Mouse (Mus musculus): ENCODE measurements around the gene Notum.
A peak's percentile ranks its signal among the peaks of the same experiment; 100 is the strongest.

The Notum gene

GRCm38 (mm10) chr11:120632559-120633519 is 28.1 kb downstream of the Notum start:
- DNase-seq = peak; percentile 84 to 86

GRCm38 (mm10) chr11:120631726-120632448 is 29.1 kb downstream of the Notum start:
- DNase-seq = no peak

- DNase-seq = no peak
Observed at GRCm38 (mm10) chr11:120630881-120631725, 29.9 kb downstream of the Notum start.

GRCm38 (mm10) chr11:120630401-120630871 is 30.5 kb downstream of the Notum start:
- DNase-seq = peak; percentile 69 to 82

GRCm38 (mm10) chr11:120629911-120630310 is 31.1 kb downstream of the Notum start:
- peak; percentile 45 to 48 for DNase-seq

GRCm38 (mm10) chr11:120629341-120629730 is 31.6 kb downstream of the Notum start:
- DNase-seq = peak; percentile 56 to 61

DNA sequence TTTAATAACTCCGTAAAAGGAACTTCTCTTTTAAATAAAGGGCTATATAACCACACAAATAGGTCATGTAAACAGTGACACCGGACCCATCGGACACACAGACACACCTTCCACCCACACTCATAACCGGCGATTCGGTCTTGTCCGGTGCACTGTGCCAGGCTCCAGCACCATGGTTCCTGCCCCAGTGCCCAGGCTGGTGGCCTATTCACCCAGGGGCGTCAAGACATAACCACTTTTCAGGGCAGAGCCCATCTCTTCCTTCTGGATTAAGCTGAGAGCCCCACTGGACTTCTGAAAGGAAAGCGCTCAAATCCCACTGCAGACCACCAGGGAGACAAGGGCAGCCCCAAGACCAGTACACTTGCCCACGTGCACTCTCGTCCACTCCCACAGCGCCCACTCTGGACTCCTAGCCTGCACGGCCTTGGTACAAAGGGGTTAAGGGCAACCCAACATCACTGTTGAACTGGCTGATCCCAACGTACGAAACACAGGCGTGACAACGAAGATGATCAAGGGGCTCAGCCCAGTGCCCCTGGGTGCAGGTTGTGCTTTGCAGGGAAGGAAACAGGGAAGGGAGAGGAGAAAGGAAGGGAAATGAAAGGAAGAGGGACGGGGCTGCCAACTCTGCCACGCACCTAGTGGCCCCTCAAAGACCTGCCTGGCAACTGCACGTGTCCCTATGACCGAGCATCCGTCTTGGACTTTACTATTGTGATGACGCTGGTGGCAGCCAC is 32.2 kb downstream of the Notum start:
- DNase-seq = no peak

GRCm38 (mm10) chr11:120627468-120628300 is 33.3 kb downstream of the Notum start:
- no peak for DNase-seq

GRCm38 (mm10) chr11:120626785-120627467 is 34.0 kb downstream of the Notum start:
- no peak for DNase-seq

DNA sequence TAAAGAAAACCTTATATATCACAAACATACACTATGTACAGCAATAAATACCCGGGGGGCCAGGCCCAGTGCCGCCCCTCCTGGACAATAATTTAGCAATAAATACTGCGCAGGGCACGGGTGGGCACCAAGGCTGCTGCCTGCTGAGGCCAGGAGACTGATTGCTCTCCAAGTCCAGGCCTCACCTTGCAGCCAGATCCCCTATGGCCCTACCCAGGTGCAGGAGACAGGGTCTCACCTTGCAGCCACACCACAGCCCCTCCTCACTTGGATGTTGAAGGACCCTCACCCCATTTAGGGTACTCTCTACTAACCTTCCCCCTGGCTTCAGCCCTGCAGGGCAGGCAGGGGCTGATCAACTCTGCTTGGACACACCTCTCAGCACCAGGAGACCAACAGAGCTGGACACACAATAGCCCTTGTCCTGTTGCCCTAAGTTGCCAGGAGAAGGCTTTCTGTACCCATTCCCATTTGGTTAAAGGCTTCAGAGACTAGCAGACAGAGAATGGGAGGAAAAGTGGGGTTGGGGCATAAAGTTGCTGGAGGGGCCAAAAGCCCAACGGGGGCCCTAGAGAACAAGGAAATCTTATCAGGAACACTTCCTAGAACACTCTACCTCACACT is 35.7 kb downstream of the Notum start, which contains the start of gene Sirt7:
Gene Sirt7 (minus strand): TSS at position 89 of the 624 bp plus-strand sequence.
- DNase-seq = no peak

- DNase-seq = peak; percentile 86 to 88
Observed at GRCm38 (mm10) chr11:120624680-120625111, 36.3 kb downstream of the Notum start.

GRCm38 (mm10) chr11:120623961-120624679 is 36.9 kb downstream of the Notum start:
- peak; percentile 65 to 75 for DNase-seq

DNA sequence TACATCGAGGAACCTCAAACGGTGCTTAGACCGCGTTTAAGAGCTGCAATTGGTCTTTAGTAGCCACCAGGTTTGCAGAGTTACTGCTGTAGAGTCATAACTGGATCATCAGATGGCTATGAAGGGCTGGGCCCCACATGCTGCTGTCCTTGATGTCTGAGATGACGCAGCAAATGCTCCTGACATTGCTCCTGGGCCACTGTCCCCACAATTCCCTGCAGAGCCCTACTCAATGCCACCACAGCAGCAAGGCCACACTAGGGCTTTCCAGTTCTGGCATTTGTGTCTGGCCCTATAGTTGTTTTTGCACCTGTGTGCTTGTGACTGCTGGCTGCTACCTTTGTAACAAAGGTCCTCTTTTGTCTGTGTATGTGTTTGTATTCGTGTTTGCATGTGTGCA is 38.2 kb downstream of the Notum start:
- DNase-seq = no peak

DNA sequence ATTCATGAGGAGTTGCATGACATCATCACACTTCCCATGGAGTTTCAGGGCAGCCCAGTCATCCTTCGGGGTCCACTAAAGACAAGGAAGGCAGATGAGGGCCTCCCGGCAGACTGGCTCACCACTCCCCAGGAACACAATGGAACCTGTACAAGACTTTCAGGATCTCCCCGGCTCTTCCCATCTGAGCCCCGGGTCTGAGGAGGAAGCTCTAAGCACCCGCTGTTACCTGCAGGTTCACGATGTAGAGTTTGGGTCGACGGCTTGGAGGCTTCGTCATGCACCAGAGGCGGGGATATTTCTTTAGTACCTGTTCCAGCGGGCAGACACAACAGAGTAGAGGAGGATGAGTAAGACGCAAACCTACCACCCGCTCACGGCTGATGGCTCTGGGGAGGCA is 40.8 kb downstream of the Notum start:
- DNase-seq = no peak

DNA sequence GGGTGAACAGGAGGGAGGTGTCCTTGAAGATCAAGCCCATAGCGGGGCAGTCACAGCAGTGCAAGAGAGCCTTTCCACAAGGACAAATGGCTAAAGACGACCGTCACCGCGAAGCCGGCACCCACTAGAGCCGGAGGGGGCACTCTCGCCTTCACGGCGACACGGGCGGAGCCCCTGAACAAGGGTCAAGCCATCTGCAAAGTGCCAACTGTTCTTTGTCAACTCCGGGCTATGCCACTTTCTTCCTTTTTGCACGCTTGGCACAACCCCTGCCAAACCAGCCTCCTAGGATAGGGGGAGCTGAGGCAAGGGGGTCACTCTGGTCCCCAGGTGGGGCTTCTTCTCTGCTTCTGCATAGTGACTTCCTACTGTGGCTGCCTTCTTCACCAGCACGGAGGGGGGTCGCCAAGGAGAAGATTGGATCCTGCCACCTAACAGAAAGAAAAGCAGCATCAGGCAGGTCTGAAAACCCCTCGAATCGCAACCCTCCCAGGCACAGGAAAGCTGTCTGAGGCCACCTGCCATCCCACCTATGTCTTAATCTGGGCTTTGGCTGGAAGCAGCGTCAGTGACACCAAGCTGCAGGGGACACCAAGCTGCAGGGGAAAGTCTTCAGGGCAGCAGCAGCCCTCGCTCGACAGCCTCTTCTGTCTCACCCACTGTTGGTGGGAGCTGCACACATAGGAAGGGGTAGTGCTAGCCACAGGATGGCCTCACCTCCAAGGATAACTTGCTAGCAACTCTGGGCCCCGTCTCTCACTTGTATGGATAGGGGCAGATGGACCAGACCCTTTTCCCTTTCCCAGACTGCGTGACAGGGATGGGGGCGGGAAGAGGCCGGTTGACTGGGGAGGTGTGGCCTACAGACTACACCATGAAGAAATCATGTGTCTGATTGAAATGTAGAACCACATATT is 42.1 kb downstream of the Notum start:
- DNase-seq = no peak

DNA sequence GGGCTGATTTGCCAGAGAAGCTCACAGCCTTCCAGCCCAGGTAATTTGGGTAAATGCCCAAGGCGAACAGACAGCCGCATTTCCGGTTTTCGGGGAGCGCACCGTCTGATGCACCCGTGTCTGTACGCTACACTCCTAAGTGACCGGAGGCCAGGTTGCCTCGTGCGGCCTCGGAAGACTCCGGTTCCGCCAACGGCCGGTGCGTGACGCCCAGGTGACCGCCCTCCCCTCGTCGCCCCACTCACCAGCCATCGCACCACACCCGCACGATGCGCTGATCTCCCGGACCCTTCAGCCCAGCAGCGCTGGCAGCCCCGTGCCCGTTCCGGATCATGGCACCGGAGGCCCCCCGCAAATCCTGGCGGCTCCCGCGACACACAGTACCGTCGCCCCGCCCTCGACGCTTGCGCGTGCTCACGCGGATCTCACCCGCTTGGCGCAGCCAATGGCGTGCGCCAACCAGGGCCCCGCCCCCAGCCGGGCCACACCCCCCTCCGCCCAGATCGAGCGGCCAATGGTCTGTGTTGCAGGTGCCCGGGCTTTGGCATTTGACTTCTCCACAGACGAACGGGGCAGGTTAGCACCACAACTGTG is 43.4 kb downstream of the Notum start, which contains the start of gene Pcyt2:
Gene Pcyt2 (minus strand): TSS at position 418 of the 594 bp plus-strand sequence.
- peak; percentile 92 to 95 for DNase-seq

DNA sequence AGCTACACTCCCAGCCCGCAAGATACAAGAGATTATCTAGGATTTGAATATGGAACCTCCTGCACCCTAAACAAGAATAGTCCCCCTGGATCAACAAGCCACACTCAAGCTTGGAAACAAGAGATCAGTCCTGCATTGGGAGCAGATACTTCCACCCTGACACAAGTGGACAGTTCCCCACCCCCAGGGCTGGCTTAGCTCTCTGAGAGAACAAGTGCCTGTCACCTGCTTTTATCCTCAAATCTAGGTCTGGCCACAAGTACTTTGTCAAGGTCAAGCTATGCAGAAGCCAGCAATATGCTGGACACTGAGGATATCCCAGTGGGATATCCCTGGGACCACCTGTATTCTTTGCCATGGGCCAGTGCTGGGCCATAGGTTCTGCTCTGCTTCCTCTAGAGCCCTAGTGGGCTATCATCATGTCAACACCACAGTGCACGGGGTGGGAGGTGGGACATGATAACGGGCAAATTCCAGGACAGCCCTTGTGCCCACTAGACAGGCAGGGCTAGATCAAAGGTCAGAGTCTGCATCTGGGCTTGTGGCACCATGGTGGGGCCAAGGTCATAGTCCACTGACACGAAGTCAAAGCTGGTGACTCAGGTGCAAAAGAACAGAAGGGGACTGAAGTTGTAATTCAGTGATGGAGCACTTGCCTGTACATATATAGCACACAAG is 44.2 kb downstream of the Notum start:
- no peak for DNase-seq
